Mouse (Mus musculus) neural tube, embryonic 11.5 days (tissue): ENCODE measurements around the gene Hormad1. TPM values are rescaled to one million over a fixed set of nuclear protein-coding genes. Genes with fewer than 3 reads are reported as not detected.
"Not testable (repeated sequence)": the region's sequence is repeated elsewhere in the genome, so short reads cannot be mapped to it uniquely, and the experiment has no call there.

ENCODE experiments used
- ATAC-seq: fragments of 200-750 bp; cut with Nextera tagmentation; 2 replicates; pipeline ENCODE4 v1.8.0; 2017; ENCODE audit warnings: moderate number of reproducible peaks, mild to moderate bottlenecking, moderate TSS enrichment, moderate library complexity; ENCODE audit not compliant: insufficient read depth, low FRiP score, low TSS enrichment
- DNase-seq: peaks from one replicate; pipeline ENCODE4 v3.0.0-alpha.2; 2015; ENCODE audit warnings: low spot score
- H3K27ac ChIP-seq: fragments of 300-500 bp; sonication (generic); 2 replicates; pipeline ENCODE4 v1.5.1; 2014; ENCODE audit warnings: low read depth, mild to moderate bottlenecking, low read length
- H3K27me3 ChIP-seq: fragments of 300-500 bp; sonication (generic); 2 replicates; pipeline ENCODE4 v1.6.1; 2014; ENCODE audit warnings: mild to moderate bottlenecking, low read length, mixed read lengths; ENCODE audit not compliant: control insufficient read depth, insufficient read depth
- H3K36me3 ChIP-seq: fragments of 300-500 bp; sonication (generic); 2 replicates; pipeline ENCODE4 v1.6.1; 2014; ENCODE audit warnings: mild to moderate bottlenecking, low read length, moderate library complexity, mixed read lengths; ENCODE audit not compliant: control insufficient read depth, insufficient read depth
- H3K4me1 ChIP-seq: fragments of 300-500 bp; sonication (generic); 2 replicates; pipeline ENCODE4 v1.6.1; 2014; ENCODE audit warnings: low read length, mixed read lengths; ENCODE audit not compliant: control insufficient read depth, insufficient read depth
- H3K4me2 ChIP-seq: fragments of 300-500 bp; sonication (generic); 2 replicates; pipeline ENCODE4 v1.6.1; 2014; ENCODE audit warnings: low read depth, mild to moderate bottlenecking, moderate library complexity
- H3K4me3 ChIP-seq: fragments of 300-500 bp; sonication (generic); 2 replicates; pipeline ENCODE4 v1.5.1; 2014; ENCODE audit warnings: low read depth, low read length
- H3K9ac ChIP-seq: fragments of 300-500 bp; sonication (generic); 2 replicates; pipeline ENCODE4 v1.6.1; 2014; ENCODE audit warnings: mild to moderate bottlenecking, low read length
- H3K9me3 ChIP-seq: fragments of 300-500 bp; sonication (generic); 2 replicates; pipeline ENCODE4 v1.6.1; 2016; ENCODE audit warnings: low read length; ENCODE audit not compliant: control insufficient read depth
- WGBS: fragments of 180-500 bp; shearing (Covaris S2); extraction: QIAGEN DNeasy Blood & Tissue Kit; methylation state at CpG from one replicate; pipeline ENCODE4 v1.1.7; 2014; 5-methylcytosine and 5-hydroxymethylcytosine counted together
- polyA plus RNA-seq: library from polyadenylated mRNA; unstranded; fragments of >200 nt; fragmentation: Nextera tagmentation; extraction: Ambion mirVana; gene quantifications from 2 replicates; pipeline ENCODE4 v1.2.1, GENCODE M21; 2014

Gene Hormad1
- polyA plus RNA-seq, 1 experiment from 2014 or later, result not detected

GRCm38 (mm10) chr3:95588604-95589086, 29.2 kb downstream of the Hormad1 start, which contains the start of gene Golph3l:
TSS of gene Golph3l (plus strand) at chr3:95588934.
- DNase-seq (peak; percentile 90), ATAC-seq (peak; percentile 100)
- no peaks in the 10 kb centered on the region for H3K27me3 ChIP-seq
- H3K4me1 ChIP-seq, result peaks cover 2% of the 10 kb centered on the region; the same call in 1 of the 2 replicates
- H3K36me3 ChIP-seq, result no peaks in the 10 kb centered on the region; the same call in 1 of the 2 replicates
- H3K9me3 ChIP-seq, result no peaks in the 10 kb centered on the region
- peak within 1 kb of the TSS; percentile 51 for H3K4me2 ChIP-seq
- WGBS, result 0% methylated on average over 12 of the region's 12 CpGs
- H3K27ac ChIP-seq, result peak within 1 kb of the TSS; percentile 27; the same call in 1 of the 2 replicates
- peak within 1 kb of the TSS; percentile 63 for H3K4me3 ChIP-seq
- peak within 1 kb of the TSS; percentile 64 for H3K9ac ChIP-seq

GRCm38 (mm10) chr3:95598734-95599133, 39.3 kb downstream of the Hormad1 start:
- Histone ChIP-seq H3K4me3 (no peak overlapping the region), H3K4me2 (no peak overlapping the region), H3K9ac (no peak overlapping the region), H3K9me3 (no peaks in the 10 kb centered on the region), H3K4me1 (no peaks in the 10 kb centered on the region), H3K36me3 (no peaks in the 10 kb centered on the region), H3K27me3 (no peaks in the 10 kb centered on the region), H3K27ac (no peak overlapping the region)
- ATAC-seq, result no peak
- no peak for DNase-seq

- no peak overlapping the region for H3K27ac ChIP-seq
- no peak overlapping the region for H3K4me3 ChIP-seq
- H3K9ac ChIP-seq, result no peak overlapping the region
- DNase-seq (no peak), ATAC-seq (no peak)
- no peaks in the 10 kb centered on the region for H3K36me3 ChIP-seq
- no peaks in the 10 kb centered on the region for H3K4me1 ChIP-seq
- no peaks in the 10 kb centered on the region for H3K27me3 ChIP-seq
- WGBS, result 82% methylated on average over 3 of the region's 3 CpGs
- no peaks in the 10 kb centered on the region for H3K9me3 ChIP-seq
- H3K4me2 ChIP-seq, result no peak overlapping the region
These were observed 41.8 kb downstream of the Hormad1 start for GRCm38 (mm10) chr3:95601287-95601686.

GRCm38 (mm10) chr3:95606096-95606495, 46.6 kb downstream of the Hormad1 start:
- H3K36me3 ChIP-seq, result peaks cover 5% of the 10 kb centered on the region; the same call in 1 of the 2 replicates
- no peak overlapping the region for H3K27ac ChIP-seq
- no peaks in the 10 kb centered on the region for H3K9me3 ChIP-seq
- no peak for DNase-seq
- no peak overlapping the region for H3K4me2 ChIP-seq
- no peaks in the 10 kb centered on the region for H3K4me1 ChIP-seq
- no peaks in the 10 kb centered on the region for H3K27me3 ChIP-seq
- 88% methylated on average over 3 of the region's 3 CpGs for WGBS
- no peak overlapping the region for H3K4me3 ChIP-seq
- no peak overlapping the region for H3K9ac ChIP-seq
- no peak for ATAC-seq

- DNase-seq (no peak), ATAC-seq (no peak)
- no peak overlapping the region for H3K9ac ChIP-seq
- no peaks in the 10 kb centered on the region for H3K4me1 ChIP-seq
- no peaks in the 10 kb centered on the region for H3K27me3 ChIP-seq
- no peaks in the 10 kb centered on the region for H3K9me3 ChIP-seq
- H3K4me3 ChIP-seq, result no peak overlapping the region
- H3K27ac ChIP-seq, result no peak overlapping the region
- WGBS, result 75% methylated on average over 3 of the region's 3 CpGs
- no peak overlapping the region for H3K4me2 ChIP-seq
- peaks cover 5% of the 10 kb centered on the region; the same call in 1 of the 2 replicates for H3K36me3 ChIP-seq
These were observed 49.7 kb downstream of the Hormad1 start for GRCm38 (mm10) chr3:95609195-95609594.

- H3K27ac ChIP-seq, result no peak overlapping the region
- H3K27me3 ChIP-seq, result no peaks in the 10 kb centered on the region
- ATAC-seq (no peak), DNase-seq (no peak)
- no peaks in the 10 kb centered on the region for H3K9me3 ChIP-seq
- H3K4me2 ChIP-seq, result no peak overlapping the region
- no peak overlapping the region for H3K4me3 ChIP-seq
- H3K9ac ChIP-seq, result no peak overlapping the region
- H3K4me1 ChIP-seq, result no peaks in the 10 kb centered on the region
- peaks cover 7% of the 10 kb centered on the region; the same call in 1 of the 2 replicates for H3K36me3 ChIP-seq
- WGBS, result 100% methylated on average over 1 of the region's 1 CpGs
These were observed 54.5 kb downstream of the Hormad1 start for GRCm38 (mm10) chr3:95613996-95614395.

GRCm38 (mm10) chr3:95618511-95618910, 59.0 kb downstream of the Hormad1 start:
- no peaks in the 10 kb centered on the region for H3K4me1 ChIP-seq
- DNase-seq (no peak), ATAC-seq (no peak)
- H3K27me3 ChIP-seq, result no peaks in the 10 kb centered on the region
- H3K4me2 ChIP-seq, result no peak overlapping the region
- no peak overlapping the region for H3K4me3 ChIP-seq
- 0 out of 2 replicates have a peak, but pooled peaks cover 2% of the 10 kb centered on the region for H3K36me3 ChIP-seq
- no peaks in the 10 kb centered on the region for H3K9me3 ChIP-seq
- no peak overlapping the region for H3K27ac ChIP-seq
- 92% methylated on average over 1 of the region's 1 CpGs for WGBS
- no peak overlapping the region for H3K9ac ChIP-seq

GRCm38 (mm10) chr3:95621241-95621640, 61.8 kb downstream of the Hormad1 start:
- WGBS, result 81% methylated on average over 1 of the region's 1 CpGs
- no peak overlapping the region for H3K9ac ChIP-seq
- no peak for ATAC-seq
- peaks cover 3% of the 10 kb centered on the region for H3K4me1 ChIP-seq
- H3K9me3 ChIP-seq, result no peaks in the 10 kb centered on the region
- DNase-seq, result no peak
- no peaks in the 10 kb centered on the region for H3K27me3 ChIP-seq
- H3K4me2 ChIP-seq, result no peak overlapping the region
- H3K36me3 ChIP-seq, result 0 out of 2 replicates have a peak, but pooled peaks cover 2% of the 10 kb centered on the region
- H3K27ac ChIP-seq, result no peak overlapping the region
- no peak overlapping the region for H3K4me3 ChIP-seq

- H3K36me3 ChIP-seq, ATAC-seq, H3K27ac ChIP-seq, DNase-seq, H3K9ac ChIP-seq, H3K4me2 ChIP-seq, H3K9me3 ChIP-seq, H3K4me1 ChIP-seq, H3K27me3 ChIP-seq, H3K4me3 ChIP-seq: not testable (repeated sequence)
- 92% methylated on average over 18 of the region's 20 CpGs for WGBS
These were observed 62.9 kb downstream of the Hormad1 start for GRCm38 (mm10) chr3:95622421-95622820.
